Mouse (Mus musculus) cerebellum, adult 11-12 months (tissue): ENCODE measurements around the gene Vinac1.

Experiments used
- DNase-seq: peaks from one replicate; pipeline ENCODE4 v3.0.0; 2022

Vinac1 gene

GRCm38 (mm10) chr2:129047811-129048210, at the start of gene Vinac1:
TSS of gene Vinac1 (minus strand) at chr2:129048172.
- no peak for DNase-seq

GRCm38 (mm10) chr2:129093926-129094724, 46.2 kb upstream of the Vinac1 start:
- no peak for DNase-seq

GRCm38 (mm10) chr2:129092810-129093209, 44.8 kb upstream of the Vinac1 start:
- no peak for DNase-seq

- no peak for DNase-seq
Observed at GRCm38 (mm10) chr2:129090370-129090769, 42.4 kb upstream of the Vinac1 start.

- DNase-seq = no peak
Observed at GRCm38 (mm10) chr2:129087520-129087919, 39.5 kb upstream of the Vinac1 start.

- no peak for DNase-seq
Observed at GRCm38 (mm10) chr2:129084959-129085358, 37.0 kb upstream of the Vinac1 start.

GRCm38 (mm10) chr2:129083514-129083913, 35.5 kb upstream of the Vinac1 start:
- no peak for DNase-seq

GRCm38 (mm10) chr2:129081097-129081496, 33.1 kb upstream of the Vinac1 start:
- DNase-seq = no peak

GRCm38 (mm10) chr2:129079194-129079593, 31.2 kb upstream of the Vinac1 start:
- DNase-seq = no peak

GRCm38 (mm10) chr2:129078313-129078712, 30.3 kb upstream of the Vinac1 start:
- no peak for DNase-seq

GRCm38 (mm10) chr2:129070296-129070695, 22.3 kb upstream of the Vinac1 start:
- no peak for DNase-seq

GRCm38 (mm10) chr2:129066326-129066725, 18.4 kb upstream of the Vinac1 start:
- DNase-seq = peak; percentile 58

GRCm38 (mm10) chr2:129065437-129066282, 17.7 kb upstream of the Vinac1 start, which contains the start of gene Ttl:
TSS of gene Ttl (plus strand) at chr2:129065942.
- peak; percentile 79 for DNase-seq

GRCm38 (mm10) chr2:129061456-129062059, 13.6 kb upstream of the Vinac1 start:
- no peak for DNase-seq

GRCm38 (mm10) chr2:129057920-129058361, 10.0 kb upstream of the Vinac1 start:
- no peak for DNase-seq

- no peak for DNase-seq
Observed at GRCm38 (mm10) chr2:129057256-129057655, 9.3 kb upstream of the Vinac1 start.

GRCm38 (mm10) chr2:129056597-129056996, 8.6 kb upstream of the Vinac1 start:
- DNase-seq = no peak

- no peak for DNase-seq
Observed at GRCm38 (mm10) chr2:129055741-129056140, 7.8 kb upstream of the Vinac1 start.

GRCm38 (mm10) chr2:129052451-129052983, 4.5 kb upstream of the Vinac1 start:
- DNase-seq = no peak

- DNase-seq = no peak
Observed at GRCm38 (mm10) chr2:129046846-129047196, 1.2 kb downstream of the Vinac1 start.

- no peak for DNase-seq
Observed at GRCm38 (mm10) chr2:129046172-129046845, 1.7 kb downstream of the Vinac1 start.

GRCm38 (mm10) chr2:129040567-129040966, 7.4 kb downstream of the Vinac1 start:
- DNase-seq = no peak
